Mouse (Mus musculus) gastrocnemius, postnatal 4 days (tissue): ENCODE data around the gene Fnip1. TPM values are rescaled to one million over a fixed set of nuclear protein-coding genes. Genes with fewer than 3 reads are reported as not detected.

Experiments used
- DNase-seq, 2 experiments: peaks; one replicate each; pipeline ENCODE4 v3.0.0; 2021 to 2022; ENCODE audit warnings: low spot score in 2 of 2, mixed read lengths in 2 of 2
- total RNA-seq, 2 experiments: library from RNA; stranded (reverse); gene quantifications; 2 replicates each; pipeline ENCODE4 v1.2.3; 2021

Gene Fnip1
- total RNA-seq, 2 experiments from 2014 or later: 20.1 to 23.0 TPM

- no peak for DNase-seq
Measured at GRCm38 (mm10) chr11:54540328-54540727, 102.3 kb downstream of the Fnip1 start.

DNA sequence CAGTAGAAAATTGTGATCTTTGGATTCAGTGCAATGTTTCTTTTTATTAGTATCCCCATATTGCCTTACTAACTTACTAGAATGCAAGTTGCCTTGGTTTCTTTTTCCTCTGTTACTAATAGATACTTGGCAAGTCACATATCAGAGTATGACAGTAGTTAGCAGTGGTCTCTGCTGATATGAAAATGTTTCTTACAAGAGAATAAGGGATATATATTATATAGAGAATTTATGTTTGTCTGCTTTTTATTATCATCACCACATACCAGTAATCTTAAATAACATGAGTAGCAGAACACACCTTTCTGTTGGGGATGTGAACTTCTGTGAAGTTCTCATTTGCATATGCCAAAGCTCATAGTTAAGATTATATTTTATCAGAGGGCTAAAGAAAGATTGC is 104.4 kb downstream of the Fnip1 start:
- no peak for DNase-seq

- no peak for DNase-seq
Measured at GRCm38 (mm10) chr11:54554970-54555369, 117.0 kb downstream of the Fnip1 start.

DNA sequence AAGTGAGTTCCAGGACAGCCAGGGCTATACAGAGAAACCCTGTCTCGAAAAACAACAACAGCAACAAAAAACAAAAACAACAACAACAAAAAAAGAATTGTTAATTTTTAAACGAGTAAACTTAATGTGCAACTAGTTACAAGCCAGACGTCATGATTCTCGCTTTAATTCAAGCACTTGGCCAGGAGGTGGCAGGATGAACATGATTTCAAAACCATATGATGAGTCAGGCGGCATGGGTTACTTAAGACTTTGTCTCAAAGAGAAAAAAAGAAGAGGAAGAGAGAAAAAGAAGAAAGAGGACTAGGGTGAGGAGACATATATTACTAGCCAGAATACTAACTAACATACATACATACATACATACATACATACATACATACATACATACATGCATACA is 124.8 kb downstream of the Fnip1 start:
- no peak for DNase-seq

Other genes with a start within 250 kb of the Fnip1 start
- not detected for gene Csf2, start 188.5 kb upstream of the Fnip1 start, total RNA-seq
- not detected for gene Il3, start 170.9 kb upstream of the Fnip1 start, total RNA-seq
- 10 to 100 TPM in 1 of 2 experiments, 1 to 10 TPM in 1; 7.3 to 10.2 TPM for gene Acsl6, start 134.4 kb upstream of the Fnip1 start, total RNA-seq
- not detected for gene Meikin, start 67.5 kb upstream of the Fnip1 start, total RNA-seq
- gene Rapgef6, start 84.6 kb downstream of the Fnip1 start, total RNA-seq: 10 to 100 TPM; 18.6 to 19.5 TPM